Mouse (Mus musculus) limb, embryonic 10.5 days (tissue): ENCODE measurements around the gene Sgca. TPM values are rescaled to one million over a fixed set of nuclear protein-coding genes. Genes with fewer than 3 reads are reported as not detected.

ENCODE experiments used
- DNase-seq: peaks from one replicate; pipeline ENCODE4 v3.0.0-alpha.2; 2017; ENCODE audit warnings: low spot score
- H3K27ac ChIP-seq: fragments of 300-500 bp; sonication (generic); 2 replicates; pipeline ENCODE4 v1.5.1; 2016; ENCODE audit warnings: mild to moderate bottlenecking
- H3K27me3 ChIP-seq: fragments of 300-500 bp; sonication (generic); 2 replicates; pipeline ENCODE4 v1.6.1; 2016; ENCODE audit warnings: low read depth, mild to moderate bottlenecking; ENCODE audit not compliant: poor library complexity, severe bottlenecking
- H3K36me3 ChIP-seq: fragments of 300-500 bp; sonication (generic); 2 replicates; pipeline ENCODE4 v1.6.1; 2016; ENCODE audit warnings: mild to moderate bottlenecking, moderate library complexity
- H3K4me1 ChIP-seq: fragments of 300-500 bp; sonication (generic); 2 replicates; pipeline ENCODE4 v1.6.1; 2016
- H3K4me3 ChIP-seq: fragments of 300-500 bp; sonication (generic); 2 replicates; pipeline ENCODE4 v1.5.1; 2016; ENCODE audit warnings: mild to moderate bottlenecking, moderate library complexity
- H3K9me3 ChIP-seq: fragments of 300-500 bp; sonication (generic); replicated peaks from 2 replicates; pipeline ENCODE4 v1.6.1; 2016; ENCODE audit warnings: mild to moderate bottlenecking
- WGBS: fragments of 180-500 bp; shearing (Covaris S2); methylation state at CpG from one replicate; pipeline ENCODE4 v1.1.7; 2016; 5-methylcytosine and 5-hydroxymethylcytosine counted together
- polyA plus RNA-seq: library from polyadenylated mRNA; unstranded; fragments of >200 nt; fragmentation: Nextera tagmentation; extraction: Ambion mirVana; gene quantifications from 2 replicates; pipeline ENCODE4 v1.2.1, GENCODE M21; 2016

Gene Sgca
- polyA plus RNA-seq, 1 experiment from 2014 or later, result 0.23 TPM

DNA sequence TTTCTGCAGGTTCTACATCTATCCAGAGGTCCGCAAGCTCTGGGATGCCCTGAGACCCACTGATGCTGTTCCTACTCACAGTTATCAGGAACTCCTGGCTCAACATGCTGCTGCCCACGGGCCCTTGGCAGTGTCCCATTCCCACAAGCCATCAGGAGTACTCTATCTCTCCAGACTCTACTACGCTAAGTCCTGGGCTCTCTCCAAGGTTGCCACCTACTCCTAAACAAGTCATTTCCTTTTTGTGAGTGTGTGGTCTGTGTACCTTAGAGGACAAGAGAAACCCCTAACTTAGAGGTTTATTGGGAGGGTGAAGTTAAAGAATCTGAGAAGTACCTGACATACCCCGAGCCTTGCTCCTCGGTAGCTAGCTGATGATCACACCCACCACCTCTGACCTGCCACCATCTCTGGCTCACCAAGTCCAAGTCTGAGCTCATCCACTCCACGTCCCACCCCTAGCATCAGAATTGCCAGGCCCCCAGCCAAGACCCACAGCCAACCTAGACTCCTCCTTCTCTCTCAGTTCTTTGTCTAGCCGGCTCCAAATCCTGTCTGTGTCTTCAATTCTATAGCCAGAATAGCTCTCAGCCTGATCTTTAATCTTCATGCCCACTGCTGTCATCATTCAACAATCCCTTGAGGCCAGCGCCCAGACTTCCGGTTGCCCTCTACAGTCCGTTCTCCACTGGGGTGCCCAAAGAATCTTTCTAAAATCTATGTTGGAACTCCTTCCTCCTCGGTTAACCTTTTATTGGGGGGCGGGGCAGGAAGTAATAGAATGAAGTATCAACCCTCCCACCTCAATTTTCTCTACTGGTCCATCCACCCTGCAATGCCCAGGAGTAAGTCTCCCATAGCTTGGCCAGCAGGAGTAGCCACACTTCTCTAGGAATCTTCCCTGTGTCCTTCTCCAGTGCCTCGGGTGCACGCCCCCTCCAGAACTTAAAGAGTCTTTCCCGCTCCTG lies 32.8 kb upstream of the Sgca start:
- H3K27me3 ChIP-seq, result no peaks in the 10 kb centered on the region
- no peak for DNase-seq
- H3K36me3 ChIP-seq, result peaks cover 39% of the 10 kb centered on the region
- H3K4me3 ChIP-seq, result peak overlapping the region; percentile 81
- H3K4me1 ChIP-seq, result peaks cover 69% of the 10 kb centered on the region
- H3K27ac ChIP-seq, result peak overlapping the region; percentile 96
- H3K9me3 ChIP-seq, result no peaks in the 10 kb centered on the region
- WGBS, result 40% methylated on average over 15 of the region's 15 CpGs

DNA sequence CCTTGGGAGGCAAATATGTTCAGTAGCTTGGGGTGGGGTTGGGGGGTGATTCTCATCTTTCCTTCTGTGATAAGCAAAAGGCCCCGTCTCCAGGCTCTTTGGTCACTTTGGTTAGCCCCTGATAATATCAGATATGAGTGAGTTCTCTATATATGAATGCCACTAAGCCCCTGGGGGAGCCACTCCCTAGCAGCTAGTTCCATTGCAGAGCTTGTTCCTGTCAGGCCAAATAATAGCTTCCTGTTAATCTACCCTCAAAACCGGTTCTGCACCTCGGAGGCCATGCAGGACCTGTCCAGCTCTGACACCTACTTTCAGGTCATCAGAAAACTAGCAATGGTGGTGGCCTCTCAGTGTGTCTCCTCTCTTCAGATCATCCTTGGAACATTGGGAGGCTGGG lies 31.3 kb upstream of the Sgca start:
- H3K4me3 ChIP-seq, result peak overlapping the region; percentile 54
- H3K36me3 ChIP-seq, result peaks cover 41% of the 10 kb centered on the region
- H3K9me3 ChIP-seq, result no peaks in the 10 kb centered on the region
- no peaks in the 10 kb centered on the region for H3K27me3 ChIP-seq
- WGBS, result 81% methylated on average over 3 of the region's 3 CpGs
- peaks cover 60% of the 10 kb centered on the region for H3K4me1 ChIP-seq
- H3K27ac ChIP-seq, result peak overlapping the region; percentile 84
- DNase-seq, result no peak

DNA sequence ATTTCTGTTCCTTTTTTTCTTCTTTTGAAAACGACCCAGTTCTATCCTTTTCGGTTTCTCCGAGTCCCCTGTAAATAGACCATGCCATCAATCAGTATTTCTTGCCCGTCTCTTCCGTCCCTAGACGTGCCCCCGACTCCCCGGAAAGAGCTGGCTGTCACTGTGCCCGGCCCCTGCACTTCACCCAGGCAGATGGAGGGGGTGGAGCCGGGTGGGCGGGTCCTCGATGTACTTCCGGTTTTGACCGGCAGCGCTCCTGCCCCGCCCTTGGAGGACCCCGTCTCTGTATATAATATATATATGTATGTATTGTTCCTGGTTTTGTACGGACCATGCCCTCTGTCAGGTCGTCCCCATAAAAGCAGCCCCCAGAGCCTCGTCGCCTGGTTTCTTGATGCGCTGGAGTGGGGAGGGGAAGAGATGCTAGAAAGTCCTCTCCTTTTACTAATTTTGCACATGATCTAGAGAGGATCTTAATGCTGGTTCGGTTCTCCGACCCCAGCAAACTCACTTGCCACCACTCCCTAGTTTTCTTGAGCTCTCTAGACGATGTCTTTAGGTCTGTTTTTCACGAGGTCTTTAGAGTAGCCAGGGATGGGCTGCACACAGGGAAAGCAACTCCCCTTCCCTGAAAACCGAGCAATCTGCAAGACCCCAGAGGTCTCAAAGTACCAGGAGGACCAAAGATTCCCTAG lies 30.5 kb upstream of the Sgca start:
- peaks cover 52% of the 10 kb centered on the region for H3K4me1 ChIP-seq
- DNase-seq, result peak; percentile 86

GRCm38 (mm10) chr11:95006038-95006437 lies 29.9 kb upstream of the Sgca start:
- no peak for DNase-seq
- no peaks in the 10 kb centered on the region for H3K9me3 ChIP-seq
- peaks cover 47% of the 10 kb centered on the region for H3K4me1 ChIP-seq
- WGBS, result 46% methylated on average over 4 of the region's 4 CpGs
- peak overlapping the region; percentile 84 for H3K27ac ChIP-seq
- H3K27me3 ChIP-seq, result no peaks in the 10 kb centered on the region
- peaks cover 49% of the 10 kb centered on the region for H3K36me3 ChIP-seq
- H3K4me3 ChIP-seq, result peak overlapping the region; percentile 54

More for the DNA sequence above, 30.5 kb upstream of the Sgca start:
- Histone ChIP-seq H3K36me3 (peaks cover 44% of the 10 kb centered on the region), H3K27ac (peak overlapping the region; percentile 84), H3K27me3 (no peaks in the 10 kb centered on the region), H3K4me3 (peak overlapping the region; percentile 54), H3K9me3 (no peaks in the 10 kb centered on the region)
- 3% methylated on average over 27 of the region's 27 CpGs for WGBS

DNA sequence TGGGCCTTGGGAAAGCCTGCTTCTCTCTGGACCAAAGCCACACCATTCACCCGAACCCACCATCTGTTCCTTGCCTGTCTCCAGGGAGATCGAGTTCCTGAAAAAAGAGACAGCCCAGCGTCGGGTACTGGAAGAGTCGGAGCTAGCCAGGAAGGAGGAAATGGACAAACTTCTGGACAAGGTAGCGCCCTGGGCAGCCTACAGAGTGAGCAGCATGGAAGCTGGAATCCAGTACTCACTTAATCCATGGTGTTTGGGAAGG lies 28.7 kb upstream of the Sgca start:
- no peak for DNase-seq
- H3K36me3 ChIP-seq, result peaks cover 61% of the 10 kb centered on the region
- H3K9me3 ChIP-seq, result no peaks in the 10 kb centered on the region
- H3K27me3 ChIP-seq, result no peaks in the 10 kb centered on the region
- WGBS, result 79% methylated on average over 6 of the region's 6 CpGs
- no peak overlapping the region for H3K4me3 ChIP-seq
- H3K27ac ChIP-seq, result peak overlapping the region; percentile 26; the same call in 1 of the 2 replicates
- peaks cover 51% of the 10 kb centered on the region for H3K4me1 ChIP-seq

- H3K27ac ChIP-seq, result peak overlapping the region; percentile 26; the same call in 1 of the 2 replicates
- DNase-seq, result no peak
These were observed 28.2 kb upstream of the Sgca start for GRCm38 (mm10) chr11:95004136-95004936.

DNA sequence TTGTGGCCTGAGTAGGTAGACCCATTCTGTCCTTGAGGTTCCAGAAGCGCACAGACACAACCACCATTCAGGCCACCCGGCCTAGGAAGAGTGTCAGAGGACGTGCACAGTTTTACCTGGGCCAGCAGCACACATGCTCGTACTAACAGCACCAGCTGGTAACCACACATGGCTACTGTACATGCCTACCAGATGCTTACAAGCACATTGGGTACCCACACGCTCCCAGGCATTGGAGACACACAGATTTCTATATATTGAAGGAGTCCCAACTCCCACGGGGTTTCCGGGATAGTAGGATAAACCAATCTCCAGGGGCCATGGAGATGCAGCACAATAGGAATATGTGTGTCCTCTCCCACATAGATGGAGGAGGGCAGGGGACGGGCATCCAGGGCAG lies 26.6 kb upstream of the Sgca start:
- DNase-seq, result no peak
- H3K27ac ChIP-seq, result no peak overlapping the region
- no peak overlapping the region for H3K4me3 ChIP-seq
- no peaks in the 10 kb centered on the region for H3K27me3 ChIP-seq
- H3K9me3 ChIP-seq, result no peaks in the 10 kb centered on the region
- 93% methylated on average over 8 of the region's 8 CpGs for WGBS
- H3K4me1 ChIP-seq, result peaks cover 48% of the 10 kb centered on the region
- peaks cover 82% of the 10 kb centered on the region for H3K36me3 ChIP-seq

More at GRCm38 (mm10) chr11:95004136-95004936, 28.2 kb upstream of the Sgca start:
- H3K36me3 ChIP-seq, result peaks cover 66% of the 10 kb centered on the region
- no peaks in the 10 kb centered on the region for H3K9me3 ChIP-seq
- no peak overlapping the region for H3K4me3 ChIP-seq
- 86% methylated on average over 12 of the region's 12 CpGs for WGBS
- peaks cover 54% of the 10 kb centered on the region for H3K4me1 ChIP-seq
- H3K27me3 ChIP-seq, result no peaks in the 10 kb centered on the region

DNA sequence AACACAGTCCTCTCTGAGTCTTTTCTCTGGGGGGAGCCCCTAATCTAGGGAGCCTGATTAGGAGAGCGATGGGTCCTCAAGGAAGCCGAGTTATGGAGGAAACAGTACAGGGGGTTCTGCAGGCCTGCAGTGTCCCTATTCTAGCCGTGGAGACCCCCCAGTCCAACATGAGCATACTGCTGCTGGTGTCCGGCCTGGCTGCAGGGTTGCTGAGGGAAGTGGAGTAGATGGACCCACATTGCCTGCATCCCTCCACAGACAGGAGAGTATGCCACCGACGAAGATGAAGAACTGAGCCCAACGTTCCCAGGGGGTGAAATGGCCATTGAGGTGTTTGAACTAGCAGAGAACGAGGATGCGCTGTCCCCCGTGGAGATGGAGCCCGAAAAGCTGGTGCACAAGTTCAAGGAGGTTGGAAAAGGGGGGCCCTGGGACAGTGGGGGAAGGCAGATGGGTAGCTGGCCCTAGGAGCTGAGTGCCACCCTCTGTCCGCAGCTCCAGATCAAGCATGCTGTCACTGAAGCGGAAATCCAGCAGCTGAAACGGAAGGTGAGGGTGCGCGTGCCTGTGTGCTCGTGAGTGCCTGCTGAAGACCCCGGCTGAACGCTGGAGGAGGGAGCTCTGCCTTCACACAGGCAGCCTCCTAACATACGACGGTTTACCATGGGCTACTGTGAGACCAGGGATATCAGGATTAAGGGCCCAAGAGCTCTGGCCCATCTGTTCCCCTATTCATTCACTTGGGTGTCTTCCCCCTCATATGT lies 25.6 kb upstream of the Sgca start:
- no peak for DNase-seq
- H3K9me3 ChIP-seq, result no peaks in the 10 kb centered on the region
- H3K4me1 ChIP-seq, result peaks cover 40% of the 10 kb centered on the region
- no peak overlapping the region for H3K4me3 ChIP-seq
- H3K36me3 ChIP-seq, result peaks cover 92% of the 10 kb centered on the region
- no peak overlapping the region for H3K27ac ChIP-seq
- 89% methylated on average over 21 of the region's 21 CpGs for WGBS
- no peaks in the 10 kb centered on the region for H3K27me3 ChIP-seq

DNA sequence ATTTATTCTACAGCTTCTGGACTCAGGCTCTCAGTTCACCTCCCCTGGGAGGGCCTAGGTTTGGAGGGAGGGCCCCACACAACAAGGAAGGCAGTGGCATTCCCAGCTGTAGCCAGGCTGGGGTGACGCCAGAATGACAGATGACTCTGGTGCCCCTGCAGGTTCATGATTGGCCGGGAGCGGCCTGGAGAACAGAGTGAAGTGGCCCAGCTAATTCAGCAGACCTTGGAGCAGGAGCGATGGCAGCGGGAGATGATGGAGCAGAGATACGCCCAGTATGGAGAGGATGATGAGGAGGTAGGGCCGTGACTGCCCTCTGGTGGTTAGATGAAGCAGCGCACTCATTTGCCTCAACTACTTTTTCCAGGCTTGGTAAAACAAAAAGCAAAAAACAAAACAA lies 24.9 kb upstream of the Sgca start:
- peaks cover 35% of the 10 kb centered on the region for H3K4me1 ChIP-seq
- peaks cover 99% of the 10 kb centered on the region for H3K36me3 ChIP-seq
- no peaks in the 10 kb centered on the region for H3K27me3 ChIP-seq
- peak; percentile 77 for DNase-seq
- H3K27ac ChIP-seq, result peak overlapping the region; percentile 53; the same call in 1 of the 2 replicates
- under 1% methylated on average over 8 of the region's 8 CpGs for WGBS
- H3K4me3 ChIP-seq, result no peak overlapping the region
- H3K9me3 ChIP-seq, result no peaks in the 10 kb centered on the region

GRCm38 (mm10) chr11:95000548-95000947 lies 24.4 kb upstream of the Sgca start:
- WGBS, result 35% methylated on average over 4 of the region's 4 CpGs
- no peak overlapping the region for H3K4me3 ChIP-seq

DNA sequence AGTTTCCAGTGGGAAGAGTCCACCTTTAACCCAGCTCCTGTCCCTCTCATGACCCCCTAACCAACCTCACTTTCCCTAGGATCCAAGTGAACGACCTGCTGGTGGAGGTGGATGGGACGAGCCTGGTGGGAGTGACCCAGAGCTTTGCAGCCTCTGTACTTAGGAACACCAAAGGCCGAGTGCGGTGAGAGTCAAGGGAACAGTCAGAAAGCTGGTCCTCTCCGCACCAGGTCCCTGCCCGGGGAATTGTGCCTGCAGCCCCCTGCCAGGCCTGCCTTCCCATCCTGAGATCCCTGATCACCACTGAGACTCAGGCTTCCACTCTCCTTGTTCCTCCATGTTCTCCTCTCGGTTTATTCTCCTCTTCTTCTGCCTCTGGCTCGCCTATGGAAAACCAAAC lies 24.0 kb upstream of the Sgca start:
- H3K36me3 ChIP-seq, result peaks cover 99% of the 10 kb centered on the region
- H3K4me3 ChIP-seq, result no peak overlapping the region
- H3K9me3 ChIP-seq, result no peaks in the 10 kb centered on the region
- no peak for DNase-seq
- WGBS, result 71% methylated on average over 8 of the region's 8 CpGs
- no peaks in the 10 kb centered on the region for H3K27me3 ChIP-seq
- H3K27ac ChIP-seq, result peak overlapping the region; percentile 53
- peaks cover 36% of the 10 kb centered on the region for H3K4me1 ChIP-seq

More at GRCm38 (mm10) chr11:95000548-95000947, 24.4 kb upstream of the Sgca start:
- no peak for DNase-seq
- no peaks in the 10 kb centered on the region for H3K27me3 ChIP-seq
- peaks cover 99% of the 10 kb centered on the region for H3K36me3 ChIP-seq
- peaks cover 35% of the 10 kb centered on the region for H3K4me1 ChIP-seq
- no peaks in the 10 kb centered on the region for H3K9me3 ChIP-seq
- peak overlapping the region; percentile 53 for H3K27ac ChIP-seq

DNA sequence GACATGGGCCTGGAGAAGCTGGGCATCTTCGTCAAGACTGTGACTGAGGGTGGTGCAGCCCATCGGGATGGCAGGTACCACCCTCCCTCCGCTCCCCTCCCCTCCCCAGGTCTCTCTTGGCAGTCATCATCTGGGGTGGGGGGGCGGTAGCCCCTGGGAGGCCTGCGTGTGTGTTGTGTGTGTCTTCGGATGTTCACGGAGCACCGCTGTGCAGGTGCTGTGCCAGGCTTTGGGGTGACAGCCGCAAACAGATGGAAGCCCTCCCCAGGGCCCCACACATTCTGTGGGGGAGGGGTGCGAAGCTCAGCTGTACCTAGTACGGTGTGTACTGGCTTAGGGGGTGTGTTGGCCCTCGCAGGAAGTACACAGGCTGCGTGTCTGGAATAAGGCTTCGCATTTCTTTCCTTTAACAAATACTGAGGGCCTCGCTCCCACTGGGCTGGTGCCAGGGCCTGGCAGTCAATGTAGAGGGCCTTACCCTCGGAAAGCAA lies 22.0 kb upstream of the Sgca start:
- Histone ChIP-seq H3K27me3 (no peaks in the 10 kb centered on the region), H3K27ac (peak overlapping the region; percentile 50; the same call in 1 of the 2 replicates), H3K4me3 (0 out of 2 replicates have a peak overlapping the region, but pooled peaks have one; percentile 7), H3K4me1 (peaks cover 57% of the 10 kb centered on the region), H3K36me3 (peaks cover 91% of the 10 kb centered on the region), H3K9me3 (no peaks in the 10 kb centered on the region)
- 92% methylated on average over 16 of the region's 16 CpGs for WGBS
- DNase-seq, result no peak
